Comparison of ENCODE assay signal across 16 mouse cellular contexts in genomic region chr6:29998771-29999170, GRCm38 (mm10).
"Had no signal": no experiment of that assay in that cellular context is flagged by ENCODE, and none has a peak within 500 bp of the region (broad histone marks: within the 10 kb centered on the region; RNA-seq: fewer than 3 reads in every experiment).

No protein-coding gene starts in this region.

- H3K4me1 ChIP-seq: limb, embryonic 12.5 days; limb, embryonic 15.5 days; midbrain, embryonic 12.5 days; midbrain, embryonic 15.5 days had no signal

- H3K9ac ChIP-seq: limb, embryonic 12.5 days; limb, embryonic 15.5 days; liver, embryonic 14.5 days; liver, postnatal 0 days; lung, embryonic 14.5 days; midbrain, embryonic 12.5 days; midbrain, embryonic 15.5 days had no signal

- H3K27ac ChIP-seq: limb, embryonic 12.5 days; limb, embryonic 15.5 days; liver, embryonic 14.5 days; macrophage; midbrain, embryonic 12.5 days; midbrain, embryonic 15.5 days had no signal

- H3K27me3 ChIP-seq: limb, embryonic 12.5 days; limb, embryonic 15.5 days; midbrain, embryonic 12.5 days; midbrain, embryonic 15.5 days had no signal

- H3K36me3 ChIP-seq: limb, embryonic 12.5 days; limb, embryonic 15.5 days; midbrain, embryonic 12.5 days; midbrain, embryonic 15.5 days had no signal

- ATAC-seq: liver, postnatal 0 days; lung, postnatal 0 days; midbrain, embryonic 15.5 days had no signal

- H3K4me2 ChIP-seq: limb, embryonic 12.5 days; limb, embryonic 15.5 days; liver, embryonic 11.5 days; lung, embryonic 14.5 days; midbrain, embryonic 12.5 days; midbrain, embryonic 15.5 days had no signal

- H3K4me3 ChIP-seq: limb, embryonic 12.5 days; limb, embryonic 15.5 days; midbrain, embryonic 12.5 days; midbrain, embryonic 15.5 days had no signal

- DNase-seq: kidney, adult 18-20 months; kidney, adult 9 months; kidney, postnatal 14 days; left cerebral cortex, postnatal 4 days; liver, postnatal 0 days; lung, embryonic 14.5 days; thymus, adult 18-20 months; thymus, postnatal 36 days had no signal

- H3K9me3 ChIP-seq: limb, embryonic 12.5 days; limb, embryonic 15.5 days; midbrain, embryonic 12.5 days; midbrain, embryonic 15.5 days had no signal
